Mouse (Mus musculus) heart, adult 8-10 months (tissue): ENCODE measurements around the gene Pet100. TPM values are rescaled to one million over a fixed set of nuclear protein-coding genes. Genes with fewer than 3 reads are reported as not detected.
A peak's percentile ranks its signal among the peaks of the same experiment; 100 is the strongest.

ENCODE experiments used
- DNase-seq: peaks from one replicate; pipeline ENCODE4 v3.0.0; 2022; ENCODE audit warnings: low spot score
- total RNA-seq, 4 experiments: library from RNA; stranded (reverse); gene quantifications; 2 replicates each; pipeline ENCODE4 v1.2.4; 2022

Gene Pet100
- total RNA-seq, 4 experiments from 2014 or later, result 84.2 to 104 (median 93.4) TPM

DNA sequence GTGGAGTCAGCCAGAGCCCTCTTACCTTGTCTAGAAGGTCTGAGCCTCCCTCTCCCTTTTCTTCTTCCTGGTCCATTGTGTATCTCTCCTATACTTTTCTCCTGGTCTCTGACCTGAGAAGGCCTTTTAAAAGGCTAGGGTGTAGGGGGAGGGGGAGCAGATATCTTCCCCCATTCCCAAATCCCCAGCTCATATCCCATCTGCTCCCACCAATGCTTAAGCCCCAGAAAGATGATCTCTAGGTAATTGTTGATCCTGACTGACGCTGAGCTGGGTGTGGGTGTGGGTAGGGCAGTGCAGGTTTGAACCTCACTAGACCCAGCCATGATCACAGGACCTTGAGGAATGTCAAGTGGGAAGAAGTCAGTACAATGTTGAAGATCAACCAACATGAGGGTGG is 4.1 kb downstream of the Pet100 start, which contains the start of gene Pcp2:
TSS of gene Pcp2 (minus strand) at position 101 of the 400 bp plus-strand sequence.
- DNase-seq, result no peak

DNA sequence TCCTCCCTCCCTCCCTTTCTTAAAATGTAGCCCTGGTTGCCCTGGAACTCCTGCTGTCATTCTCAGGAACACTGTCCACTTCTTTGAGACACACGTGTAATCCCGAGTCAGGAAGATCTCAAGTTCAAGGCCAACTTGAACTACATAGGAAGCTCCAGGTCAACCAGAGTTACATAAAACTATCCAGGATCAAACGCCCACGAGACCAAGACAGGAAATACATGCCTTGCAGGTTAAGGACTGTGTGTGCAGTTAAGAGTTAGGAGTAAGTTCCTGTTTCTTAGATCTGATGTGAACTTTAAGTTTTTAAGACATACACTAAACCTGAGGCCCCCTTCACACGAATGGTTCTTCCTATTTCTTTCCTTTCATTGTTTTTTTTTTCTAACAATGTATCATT is 5.6 kb downstream of the Pet100 start:
- DNase-seq, result no peak

DNA sequence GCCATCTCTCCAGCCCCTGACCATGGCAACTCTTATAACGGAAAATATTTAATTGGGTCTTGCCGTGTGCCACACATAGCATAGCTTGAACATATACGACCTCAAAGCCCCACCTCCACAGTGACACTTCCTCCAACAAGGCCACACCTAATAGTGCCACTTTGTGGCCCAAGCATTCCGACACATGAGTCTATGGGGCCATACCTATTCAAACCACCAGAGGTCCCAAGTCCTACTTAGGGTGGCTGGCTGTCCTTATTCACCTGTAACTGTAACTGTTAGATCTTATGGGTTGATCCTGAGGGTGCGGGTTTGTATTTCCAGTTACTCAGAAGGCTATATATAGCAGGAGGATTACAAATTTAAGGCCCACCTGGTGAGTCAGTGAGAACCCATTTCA is 6.7 kb downstream of the Pet100 start:
- DNase-seq, result no peak

DNA sequence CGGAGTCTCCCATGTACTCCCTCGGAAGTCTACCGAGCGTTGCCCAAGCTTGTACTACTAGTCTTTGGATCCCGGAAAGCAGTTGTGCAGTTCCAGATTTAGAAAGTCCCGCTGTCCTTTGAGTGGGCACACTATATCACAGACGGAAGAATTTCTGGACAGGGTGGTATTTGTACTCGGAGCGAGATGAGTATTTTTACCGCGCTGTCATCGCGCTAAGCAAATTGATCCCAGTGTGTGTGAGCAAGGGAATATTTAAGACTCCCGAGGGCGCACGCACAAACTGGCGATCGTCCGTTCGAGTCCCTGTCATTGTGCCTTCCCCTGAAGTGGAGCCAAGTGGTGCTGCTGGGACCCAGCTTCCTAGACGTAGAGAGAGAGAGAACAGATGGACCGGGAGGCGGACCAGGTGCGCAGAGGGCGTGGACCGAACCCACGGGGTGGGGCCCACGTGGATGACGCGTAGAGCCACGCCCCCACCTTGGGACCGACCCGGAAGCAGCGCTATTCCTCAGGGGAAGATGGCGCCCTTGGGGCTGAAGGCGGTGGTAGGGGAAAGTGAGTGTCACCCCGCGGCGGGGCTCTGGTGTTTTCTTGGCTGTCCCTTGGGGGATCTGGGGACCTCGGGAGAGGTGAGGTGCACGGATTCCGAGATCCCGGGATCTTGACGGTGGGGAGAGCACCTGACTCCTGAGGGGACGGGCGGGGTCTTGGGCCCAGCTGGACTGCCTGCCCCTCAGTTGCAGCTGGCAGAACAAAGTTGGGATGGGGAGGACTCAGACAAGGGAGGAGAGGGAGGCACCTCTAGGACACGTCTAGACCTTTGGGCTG is 9.5 kb downstream of the Pet100 start, which contains the start of gene Stxbp2:
TSS of gene Stxbp2 (plus strand) at position 309 of the 831 bp plus-strand sequence.
- no peak for DNase-seq

DNA sequence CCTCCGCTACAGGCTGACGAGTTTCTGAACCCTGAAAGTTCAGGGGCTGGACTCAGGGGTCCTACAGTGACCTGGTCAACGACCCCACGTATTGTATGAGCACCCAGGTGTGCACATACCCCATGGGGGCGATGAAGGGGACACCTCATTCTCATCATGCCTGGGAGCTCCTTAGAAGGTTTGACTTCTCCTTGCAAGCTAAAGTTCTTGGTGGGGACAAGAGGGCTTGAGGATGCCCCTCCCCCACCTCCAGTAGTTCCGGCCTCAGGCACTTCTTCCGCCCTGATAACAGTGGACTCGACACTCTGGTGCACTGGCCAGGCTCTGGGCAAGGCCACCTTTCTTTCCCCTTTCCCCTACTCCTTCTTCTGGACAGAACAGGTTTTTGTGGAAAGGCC is 10.1 kb downstream of the Pet100 start:
- no peak for DNase-seq

DNA sequence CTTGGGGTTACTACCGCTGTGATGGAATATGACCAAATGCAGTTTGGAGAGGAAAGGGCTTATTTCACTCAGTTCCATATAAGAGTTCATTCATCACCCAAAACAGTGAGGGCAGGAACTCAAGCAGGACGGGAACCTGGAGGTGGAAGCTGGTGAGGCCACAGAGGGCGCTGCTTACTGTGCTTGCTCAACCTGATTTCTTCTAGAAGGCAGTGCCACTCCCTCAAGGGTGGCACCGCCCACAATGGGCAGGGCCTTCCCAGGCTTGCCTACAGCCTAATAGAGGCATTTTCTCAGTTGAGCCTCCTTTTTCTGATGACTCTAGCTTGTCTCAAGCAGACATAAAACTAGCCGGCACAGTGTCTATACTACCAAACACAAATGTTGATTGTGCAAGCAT is 24.5 kb downstream of the Pet100 start:
- DNase-seq, result no peak

DNA sequence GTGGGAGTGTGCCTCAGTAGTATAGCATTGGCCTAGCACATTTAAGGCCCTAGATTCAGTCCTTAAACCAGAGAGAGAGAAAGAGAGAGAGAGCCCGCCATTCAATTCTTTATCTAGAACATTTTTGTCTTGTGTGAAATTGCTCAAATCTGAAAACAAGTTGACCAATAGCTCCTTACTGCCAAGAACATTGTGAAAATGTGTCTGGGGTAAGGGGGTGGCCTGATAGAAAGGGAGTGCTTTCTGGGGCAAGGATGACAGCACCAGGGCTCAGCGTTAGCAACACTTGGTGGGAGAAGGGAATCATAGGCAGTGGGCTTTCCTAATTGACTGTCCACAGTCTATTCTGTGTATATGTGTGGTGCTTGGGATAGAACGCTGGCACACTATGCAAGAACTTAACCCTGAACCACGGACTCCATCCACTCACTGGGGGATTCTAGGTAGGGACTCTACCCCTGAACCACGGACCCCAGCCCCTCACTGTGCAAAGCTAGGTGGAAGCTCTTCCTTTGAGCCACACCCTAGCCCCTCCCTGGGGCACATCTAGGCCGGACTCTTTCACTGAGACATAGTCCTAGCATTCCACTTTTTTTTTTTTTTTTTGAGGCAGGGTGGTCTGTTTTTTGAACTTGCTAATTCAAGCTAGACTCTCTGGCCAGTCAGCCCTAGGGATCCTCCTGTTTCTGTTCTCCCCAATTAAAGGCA is 25.6 kb downstream of the Pet100 start:
- no peak for DNase-seq

DNA sequence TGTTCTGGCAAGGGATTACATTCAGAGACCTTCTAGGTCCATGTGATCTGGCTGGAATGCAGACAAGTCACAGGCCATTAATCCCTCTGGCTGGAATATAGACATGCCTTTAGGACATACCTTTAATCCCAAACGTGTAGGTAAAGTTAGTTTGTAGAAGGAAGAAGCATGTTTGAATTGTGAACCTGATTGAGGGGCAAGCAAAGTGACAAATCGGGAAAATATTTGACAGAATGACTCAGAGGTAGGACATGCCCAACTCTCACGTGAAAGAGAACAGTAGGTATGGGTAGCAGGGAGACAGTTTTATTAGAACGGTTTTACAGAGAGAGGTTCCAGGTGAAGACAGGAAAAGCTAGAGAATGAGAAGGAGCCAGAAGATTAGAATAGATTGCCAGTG is 26.2 kb downstream of the Pet100 start:
- no peak for DNase-seq

DNA sequence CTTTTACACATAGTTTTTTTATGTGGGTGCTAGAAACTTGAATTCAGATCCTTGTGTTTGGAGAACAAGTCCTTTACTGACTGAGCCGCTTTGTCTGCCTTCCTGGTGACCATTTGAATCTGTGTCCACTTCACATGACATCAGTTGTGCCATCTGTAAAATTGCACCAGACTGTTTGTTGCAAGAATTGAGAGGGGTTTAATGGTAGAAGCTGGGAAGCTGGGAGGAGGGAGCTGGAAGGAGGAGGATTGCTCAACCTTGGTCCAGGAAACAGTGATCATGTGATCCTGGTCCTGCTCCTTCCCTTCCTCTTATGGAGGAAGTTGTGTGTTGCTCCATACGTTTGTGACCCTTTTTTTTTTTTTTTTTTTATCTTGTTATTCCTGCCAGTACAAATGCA is 26.9 kb downstream of the Pet100 start:
- no peak for DNase-seq

DNA sequence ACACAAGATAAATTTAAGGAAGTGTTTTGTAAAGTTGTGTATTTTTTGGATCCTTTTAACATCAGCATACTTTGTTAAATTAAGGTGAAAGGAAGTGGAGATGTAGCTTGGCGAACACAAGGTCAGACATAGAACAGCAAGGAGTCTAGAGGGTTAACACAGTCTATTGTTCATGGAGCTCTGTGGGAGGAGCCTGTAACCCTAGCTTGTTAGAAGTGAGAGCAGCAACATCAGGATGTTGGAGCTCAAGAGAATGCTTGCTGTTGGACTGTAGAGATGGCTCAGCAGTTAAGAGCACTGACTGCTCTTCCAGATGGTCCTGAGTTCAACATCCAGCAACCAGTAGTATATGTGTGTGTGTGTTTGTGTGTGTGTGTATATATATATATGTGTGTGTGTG is 27.6 kb downstream of the Pet100 start:
- no peak for DNase-seq

DNA sequence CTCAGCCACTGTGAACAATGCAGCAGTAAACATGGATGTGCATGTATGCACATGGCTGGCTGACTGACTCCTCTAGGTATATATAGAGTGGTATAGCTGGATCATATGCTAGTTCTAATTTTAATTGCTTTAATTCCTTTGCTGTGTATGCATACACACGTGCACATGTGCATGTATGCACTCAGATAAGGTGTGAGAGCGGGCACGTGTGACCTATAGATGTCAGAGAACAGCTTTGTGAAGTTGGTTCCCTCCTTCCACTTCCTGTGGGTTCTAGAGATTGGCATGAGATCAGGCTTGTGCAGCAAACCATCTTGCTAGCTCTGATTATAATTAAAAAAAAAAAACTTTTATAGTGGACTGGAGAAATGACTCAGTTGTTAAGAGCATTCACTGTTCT is 31.5 kb downstream of the Pet100 start:
- DNase-seq, result no peak

DNA sequence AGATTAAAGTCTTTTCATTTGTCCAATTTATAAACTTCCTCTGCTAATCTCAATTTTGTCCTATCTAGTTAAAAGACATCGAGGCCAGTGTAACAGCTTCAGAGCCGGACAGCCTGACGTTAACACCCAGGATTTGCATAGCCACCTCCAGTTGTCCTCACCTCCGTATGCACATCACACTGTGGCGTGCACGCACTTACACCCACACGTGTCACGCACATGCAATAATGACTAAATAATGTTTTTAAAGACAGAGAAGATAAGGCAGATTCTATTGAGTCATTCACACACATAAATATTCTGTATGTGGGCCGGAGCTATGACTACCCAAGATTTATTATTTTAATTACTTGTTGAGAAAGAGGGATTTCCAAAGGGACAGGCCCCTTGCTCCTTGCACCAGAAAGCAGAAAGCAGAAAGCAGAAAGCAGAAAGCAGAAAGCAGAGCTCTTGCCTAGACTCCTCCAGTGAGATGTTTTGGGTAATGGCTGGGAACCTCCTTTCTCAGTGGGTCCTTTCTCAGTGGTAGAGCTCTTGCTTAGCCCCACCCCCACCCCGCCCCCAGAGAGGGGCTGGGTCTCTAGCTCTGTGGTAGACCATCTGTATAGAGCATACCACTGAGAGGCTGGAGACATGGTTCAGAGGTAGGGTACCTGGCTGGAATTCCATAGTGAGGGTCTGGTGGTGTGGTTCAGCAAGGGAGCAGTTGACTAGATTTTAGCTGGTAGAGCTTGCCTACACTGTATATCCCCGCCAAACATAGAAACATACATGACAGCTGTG is 33.6 kb downstream of the Pet100 start:
- DNase-seq, result no peak

DNA sequence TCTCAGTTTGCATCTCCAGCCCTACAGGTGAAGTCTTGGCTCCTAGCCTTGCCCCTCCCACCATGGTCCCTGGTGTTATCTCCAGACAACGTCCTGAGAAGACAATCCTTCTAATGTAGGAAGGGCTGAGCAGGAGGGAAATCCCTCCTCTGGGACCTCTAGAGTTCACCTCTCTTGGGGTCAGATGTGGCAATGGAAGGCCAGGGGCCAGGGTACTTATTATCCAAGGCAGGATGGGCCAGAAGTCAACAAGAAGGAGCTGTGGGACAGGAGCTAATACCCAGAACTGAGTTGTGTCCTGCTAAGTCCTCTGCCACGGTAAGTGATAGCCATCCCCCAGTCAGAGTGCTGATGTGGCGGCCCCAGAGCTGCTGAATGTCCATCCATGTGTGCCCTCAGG is 34.2 kb downstream of the Pet100 start, which contains the start of gene Retn:
TSS of gene Retn (plus strand) at position 245 of the 400 bp plus-strand sequence.
- DNase-seq, result no peak

DNA sequence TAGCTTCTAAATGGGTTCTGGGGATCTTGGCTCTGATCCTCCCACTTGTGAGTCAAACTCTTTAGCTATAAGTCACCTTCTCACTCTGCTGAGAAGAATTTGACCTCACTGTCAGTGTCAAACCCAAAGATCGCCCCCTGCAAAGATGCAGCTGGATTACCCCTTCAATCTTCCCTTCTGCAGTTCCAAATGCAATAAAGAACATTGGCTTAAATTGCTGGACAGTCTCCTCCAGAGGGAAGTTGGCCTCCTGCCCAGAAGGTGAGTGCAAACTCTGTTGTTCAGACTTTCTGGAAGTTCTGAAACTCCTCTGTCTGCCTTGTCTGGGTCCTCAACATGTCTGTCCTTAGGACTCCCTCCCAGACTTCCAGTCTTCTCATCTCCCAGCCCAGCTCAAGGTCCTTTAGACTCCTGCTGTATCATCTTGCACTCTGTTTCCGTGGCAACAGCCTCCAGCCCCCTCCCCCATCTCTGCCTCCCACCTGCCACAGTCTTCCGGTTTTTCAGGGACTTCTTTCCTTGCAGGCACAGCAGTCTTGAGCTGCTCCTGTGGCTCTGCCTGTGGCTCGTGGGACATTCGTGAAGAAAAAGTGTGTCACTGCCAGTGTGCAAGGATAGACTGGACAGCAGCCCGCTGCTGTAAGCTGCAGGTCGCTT is 35.5 kb downstream of the Pet100 start:
- no peak for DNase-seq

DNA sequence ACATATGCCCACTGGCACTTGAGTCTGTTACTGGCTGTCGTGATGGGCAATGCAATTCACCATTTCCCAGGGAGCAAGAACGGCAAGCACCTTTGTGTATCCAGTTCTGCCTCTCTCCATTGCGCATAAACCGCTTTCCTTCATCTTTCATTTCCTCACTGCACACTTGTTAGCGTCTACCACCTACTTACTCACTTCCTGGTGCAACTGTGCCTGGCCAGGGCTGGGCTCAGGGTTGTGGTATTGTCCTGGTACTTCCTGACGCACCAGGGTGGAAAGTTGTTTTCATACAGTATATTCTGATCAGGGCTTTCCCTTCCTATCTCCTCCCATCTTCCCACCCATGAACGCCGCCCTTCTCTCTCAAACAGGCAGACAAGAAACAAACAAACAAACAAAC is 39.5 kb downstream of the Pet100 start:
- DNase-seq, result no peak

DNA sequence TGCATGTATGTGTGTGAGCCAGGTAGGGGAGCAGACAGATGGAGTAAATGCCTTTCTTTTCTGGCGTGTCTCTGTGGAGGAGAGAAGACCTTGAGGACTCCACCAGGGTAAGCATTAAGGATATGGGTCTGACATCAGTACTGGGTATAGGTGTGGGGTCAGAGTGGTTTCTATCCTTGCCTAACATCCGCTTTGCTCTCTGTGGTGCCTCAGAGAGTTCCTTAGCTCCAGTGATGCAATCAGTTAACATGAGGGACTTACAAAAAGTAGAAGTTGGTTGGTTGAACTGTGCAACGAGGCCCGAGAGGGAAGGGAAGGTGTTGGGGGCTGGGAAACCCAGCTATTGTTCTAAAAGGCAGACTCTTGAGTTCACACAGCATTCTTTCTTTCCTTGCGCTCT is 43.1 kb downstream of the Pet100 start:
- DNase-seq, result no peak

DNA sequence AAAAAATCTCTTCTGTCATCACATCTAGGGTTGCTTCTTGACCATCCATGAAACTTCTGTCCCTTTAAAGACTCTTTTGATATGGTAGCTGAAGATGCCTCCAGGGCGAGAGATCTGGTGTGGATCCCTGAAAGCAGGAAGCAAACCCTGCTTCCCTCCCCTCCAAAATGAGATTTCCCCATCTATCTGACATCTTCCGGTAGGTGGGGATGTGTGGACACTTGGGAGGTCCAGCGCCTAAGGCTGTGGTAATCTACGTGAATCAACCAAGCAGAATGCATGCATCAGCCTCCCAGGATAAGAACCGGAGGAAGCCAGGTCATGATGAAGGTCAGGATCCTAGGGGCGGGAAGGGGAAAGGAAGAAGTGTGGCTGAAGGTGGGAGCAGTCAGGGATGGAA is 44.2 kb downstream of the Pet100 start, which contains the start of gene Mcemp1:
TSS of gene Mcemp1 (plus strand) at position 248 of the 400 bp plus-strand sequence.
- DNase-seq, result no peak

DNA sequence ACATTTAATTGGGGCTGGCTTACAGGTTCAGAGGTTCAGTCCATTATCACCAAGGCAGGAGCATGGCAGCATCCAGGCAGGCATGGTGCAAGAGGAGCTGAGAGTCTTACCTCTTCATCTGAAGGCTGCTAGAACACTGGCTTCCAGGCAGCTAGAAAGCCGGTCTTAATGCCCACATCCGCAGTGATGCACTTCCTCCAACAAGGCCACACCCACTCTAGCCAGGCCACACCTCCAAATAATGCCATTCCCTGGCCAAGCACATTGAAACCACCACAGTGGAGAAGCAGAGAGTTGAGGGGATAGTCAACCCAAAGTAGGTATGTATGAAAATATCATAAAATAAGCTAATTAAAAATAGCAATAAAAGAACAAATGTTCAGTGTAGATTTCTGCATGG is 49.0 kb downstream of the Pet100 start:
- DNase-seq, result no peak

DNA sequence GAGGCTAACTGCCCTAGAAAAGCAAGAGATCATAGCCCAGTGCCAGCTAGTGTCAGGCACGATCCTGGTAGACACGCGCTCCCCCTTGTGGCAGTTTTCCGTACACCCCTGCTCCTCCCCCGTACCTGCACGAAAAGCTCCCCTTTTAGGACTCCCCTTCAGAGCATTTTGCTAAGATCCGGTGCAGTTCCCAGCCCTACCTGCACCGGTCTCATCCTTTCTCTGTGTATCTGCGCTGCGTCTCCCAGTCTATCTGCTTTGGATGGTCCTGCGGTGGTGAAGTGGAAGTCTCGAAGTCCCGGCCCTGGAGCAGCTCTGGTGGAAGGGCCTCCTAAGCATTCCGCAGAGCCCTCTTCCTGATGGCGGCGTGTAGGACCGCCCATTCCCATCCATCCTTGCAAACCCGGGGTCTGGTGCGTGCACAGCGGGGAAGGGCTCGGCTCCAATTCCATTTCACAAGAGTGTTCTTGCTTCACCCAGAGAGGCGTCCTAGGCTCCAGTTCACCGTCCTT is 50.7 kb downstream of the Pet100 start, which contains the start of gene Fcor:
TSS of gene Fcor (minus strand) at position 383 of the 512 bp plus-strand sequence.
- peak; percentile 78 for DNase-seq

DNA sequence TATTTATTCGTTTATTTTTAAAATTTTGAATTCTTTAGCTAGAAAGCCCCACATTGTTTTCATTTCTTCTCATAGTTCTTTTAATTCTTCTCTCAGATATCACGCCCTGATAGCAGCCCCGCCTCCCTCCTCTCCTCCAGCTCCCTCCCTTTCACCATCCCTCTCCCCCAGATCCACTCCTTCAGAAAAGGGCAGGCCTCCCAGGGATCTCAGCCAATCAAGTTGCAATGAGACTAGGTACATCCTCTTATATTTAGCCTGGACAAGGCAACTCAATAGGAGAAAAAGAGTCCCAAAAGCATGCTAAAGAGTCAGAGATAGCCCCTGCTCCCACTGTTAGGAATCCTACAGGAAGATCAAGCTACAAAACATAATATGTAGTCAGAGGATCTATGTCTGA is 53.3 kb downstream of the Pet100 start:
- DNase-seq, result no peak
